Mouse (Mus musculus) CH12.LX (cell line): ENCODE measurements at regions not wholly inside any gene's neighbourhood (a gene's known extent, or its start where the extent isn't known, plus 50 kb on each side); places are given as distances from the start of the nearest gene placed in this dataset.

Experiments used
- DNase-seq: peaks from one replicate; pipeline ENCODE4 v3.0.0-alpha.2; 2013; ENCODE audit errors: extremely low read depth
- H3K27ac ChIP-seq: 2 replicates; pipeline ENCODE4 v1.5.1; 2012; ENCODE audit warnings: low read depth, mild to moderate bottlenecking, control low read depth, moderate library complexity; ENCODE audit not compliant: insufficient read depth
- H3K27me3 ChIP-seq: replicated peaks from 2 replicates; pipeline ENCODE3; 2012; ENCODE audit warnings: inconsistent platforms
- H3K36me3 ChIP-seq, 2 experiments: replicated peaks in 1 of 2; 2 replicates each; pipeline versions ENCODE3 to v1.6.1; 2012; ENCODE audit warnings: inconsistent platforms in 1 of 2, low read length in 1 of 2, mild to moderate bottlenecking in 1 of 2, mixed read lengths in 1 of 2, moderate library complexity in 1 of 2; ENCODE audit not compliant: control insufficient read depth in 1 of 2, insufficient read depth in 1 of 2
- H3K4me1 ChIP-seq, 2 experiments: 2 replicates each; pipeline ENCODE4 v1.6.1; 2012; ENCODE audit warnings: inconsistent platforms in 1 of 2, moderate library complexity in 1 of 2; ENCODE audit not compliant: insufficient read depth in 2 of 2, control insufficient read depth in 1 of 2
- H3K4me2 ChIP-seq: 2 replicates; pipeline ENCODE4 v1.6.1; 2012; ENCODE audit warnings: low read depth, mild to moderate bottlenecking, control low read depth; ENCODE audit not compliant: poor library complexity, insufficient read depth, severe bottlenecking
- H3K4me3 ChIP-seq, 3 experiments: fragments of 150-350 bp in 1 of 3; sonication (generic) in 1 of 3; replicated peaks in 1 of 3; 2 replicates each; pipeline versions ENCODE3 to v1.5.1; 2011 to 2012; ENCODE audit warnings: low read depth in 2 of 3, low read length in 2 of 3, mild to moderate bottlenecking in 2 of 3, moderate library complexity in 2 of 3, control low read depth in 1 of 3, improper control_type of control experiment in 1 of 3, inconsistent platforms in 1 of 3, mixed read lengths in 1 of 3; ENCODE audit not compliant: poor library complexity in 1 of 3
- H3K79me2 ChIP-seq: replicated peaks from 2 replicates; pipeline ENCODE4 v1.6.1; 2012; ENCODE audit warnings: mild to moderate bottlenecking, moderate library complexity; ENCODE audit not compliant: control insufficient read depth, poor library complexity, insufficient read depth, severe bottlenecking; ENCODE audit errors: extremely low read depth
- H3K9ac ChIP-seq: 2 replicates; pipeline ENCODE4 v1.6.1; 2012; ENCODE audit warnings: low read depth, mild to moderate bottlenecking, control low read depth, moderate library complexity; ENCODE audit not compliant: insufficient read depth
- H3K9me3 ChIP-seq: replicated peaks from 2 replicates; pipeline ENCODE3; 2012; ENCODE audit warnings: low read length, inconsistent platforms, mixed read lengths
- CTCF ChIP-seq, 2 experiments: IDR thresholded peaks in 1 of 2; conservative IDR thresholded peaks in 1 of 2; 2 replicates each; pipeline ENCODE4 v1.5.1; 2011 to 2012; ENCODE audit warnings: low read depth in 2 of 2, low read length in 2 of 2, improper control_type of control experiment in 1 of 2, inconsistent platforms in 1 of 2, mild to moderate bottlenecking in 1 of 2, moderate library complexity in 1 of 2
- E2F4 ChIP-seq: IDR thresholded peaks from 2 replicates; pipeline ENCODE4 v1.6.1; 2011; ENCODE audit warnings: low read depth, low read length, improper control_type of control experiment; ENCODE audit not compliant: insufficient replicate concordance
- EP300 ChIP-seq: IDR thresholded peaks from 2 replicates; pipeline ENCODE4 v1.6.1; 2011; ENCODE audit warnings: low read length, improper control_type of control experiment
- HCFC1 ChIP-seq: IDR thresholded peaks from 2 replicates; pipeline ENCODE4 v1.6.1; 2012; ENCODE audit warnings: low read depth, mild to moderate bottlenecking, inconsistent platforms, low read length, improper control_type of control experiment
- IRF4 ChIP-seq: IDR thresholded peaks from 2 replicates; pipeline ENCODE4 v1.6.1; 2014; ENCODE audit warnings: low read depth, mild to moderate bottlenecking, inconsistent platforms, low read length, improper control_type of control experiment
- JUN ChIP-seq: IDR thresholded peaks from 2 replicates; pipeline ENCODE4 v1.6.1; 2011; ENCODE audit warnings: low read depth, mild to moderate bottlenecking, low read length, improper control_type of control experiment, moderate library complexity; ENCODE audit not compliant: insufficient read depth
- JUND ChIP-seq: conservative IDR thresholded peaks from 2 replicates; pipeline ENCODE4 v1.6.1; 2011; ENCODE audit warnings: low read depth, low read length, improper control_type of control experiment
- MAFK ChIP-seq: IDR thresholded peaks from 2 replicates; pipeline ENCODE4 v1.6.1; 2011; ENCODE audit warnings: low read length, improper control_type of control experiment; ENCODE audit not compliant: insufficient replicate concordance
- MAZ ChIP-seq: IDR thresholded peaks from 2 replicates; pipeline ENCODE4 v1.6.1; 2012; ENCODE audit warnings: low read depth, mild to moderate bottlenecking, inconsistent platforms, low read length, improper control_type of control experiment, moderate library complexity
- MEF2A ChIP-seq: IDR thresholded peaks from 2 replicates; pipeline ENCODE4 v1.6.1; 2014; ENCODE audit warnings: low read depth, mild to moderate bottlenecking, inconsistent platforms, low read length, improper control_type of control experiment, borderline replicate concordance
- NELFE ChIP-seq: IDR thresholded peaks from 2 replicates; pipeline ENCODE4 v1.6.1; 2011; ENCODE audit warnings: low read depth, low read length, improper control_type of control experiment
- NRF1 ChIP-seq: IDR thresholded peaks from 2 replicates; pipeline ENCODE4 v1.6.1; 2014; ENCODE audit warnings: low read depth, mild to moderate bottlenecking, inconsistent platforms, low read length, improper control_type of control experiment, moderate library complexity
- PAX5 ChIP-seq: IDR thresholded peaks from 2 replicates; pipeline ENCODE4 v1.6.1; 2012; ENCODE audit warnings: low read length, inconsistent platforms, mixed read lengths
- POLR2A ChIP-seq: IDR thresholded peaks from 2 replicates; pipeline ENCODE4 v1.6.1; 2011; ENCODE audit warnings: low read depth, mild to moderate bottlenecking, improper control_type of control experiment, low read length
- POLR2AphosphoS2 ChIP-seq: IDR thresholded peaks from 2 replicates; pipeline ENCODE4 v1.6.1; 2011; ENCODE audit warnings: low read depth, low read length, improper control_type of control experiment
- RCOR1 ChIP-seq: conservative IDR thresholded peaks from 2 replicates; pipeline ENCODE4 v1.6.1; 2012; ENCODE audit warnings: low read depth, mild to moderate bottlenecking, inconsistent platforms, low read length, improper control_type of control experiment
- SIN3A ChIP-seq: IDR thresholded peaks from 2 replicates; pipeline ENCODE4 v1.6.1; 2012; ENCODE audit warnings: low read length, improper control_type of control experiment, inconsistent platforms
- SMC3 ChIP-seq: IDR thresholded peaks from 2 replicates; pipeline ENCODE4 v1.6.1; 2011; ENCODE audit warnings: low read depth, low read length, improper control_type of control experiment
- TBP ChIP-seq: conservative IDR thresholded peaks from 2 replicates; pipeline ENCODE4 v1.6.1; 2011; ENCODE audit warnings: low read depth, low read length, improper control_type of control experiment
- TCF12 ChIP-seq: IDR thresholded peaks from 2 replicates; pipeline ENCODE4 v1.6.1; 2014; ENCODE audit warnings: low read depth, mild to moderate bottlenecking, inconsistent platforms, low read length, improper control_type of control experiment
- ZC3H11A ChIP-seq: IDR thresholded peaks from 2 replicates; pipeline ENCODE4 v1.6.1; 2012; ENCODE audit warnings: low read depth, mild to moderate bottlenecking, inconsistent platforms, low read length, improper control_type of control experiment
- ZKSCAN1 ChIP-seq: IDR thresholded peaks from 2 replicates; pipeline ENCODE4 v1.6.1; 2012; ENCODE audit warnings: low read depth, inconsistent platforms, low read length, improper control_type of control experiment, borderline replicate concordance
- dilution Hi-C: fragments of 300-500 bp; cut with MboI; formaldehyde crosslinking; loops from 2 replicates; pipeline ENCODE4 v1.14.3; 2020; ENCODE audit warnings: low sequenced_read_pairs; ENCODE audit not compliant: extremely low pct_unique_long_range_greater_than_20kb, extremely low pct_ligation_motif_present
- in situ Hi-C: fragments of 300-500 bp; cut with MboI; formaldehyde crosslinking; loops from 3 replicates; pipeline ENCODE4 v1.14.3; 2019; ENCODE audit warnings: low sequenced_read_pairs, low pct_ligation_motif_present, low pct_unique_long_range_greater_than_20kb, mixed read lengths

- in situ Hi-C loops (no loop called here), dilution Hi-C loops (no loop called here)
- no peaks in the 10 kb centered on the region for H3K9me3 ChIP-seq
Observed at GRCm38 (mm10) chr7:136581896-136582295, 312.5 kb upstream of the Mgmt start.

DNA sequence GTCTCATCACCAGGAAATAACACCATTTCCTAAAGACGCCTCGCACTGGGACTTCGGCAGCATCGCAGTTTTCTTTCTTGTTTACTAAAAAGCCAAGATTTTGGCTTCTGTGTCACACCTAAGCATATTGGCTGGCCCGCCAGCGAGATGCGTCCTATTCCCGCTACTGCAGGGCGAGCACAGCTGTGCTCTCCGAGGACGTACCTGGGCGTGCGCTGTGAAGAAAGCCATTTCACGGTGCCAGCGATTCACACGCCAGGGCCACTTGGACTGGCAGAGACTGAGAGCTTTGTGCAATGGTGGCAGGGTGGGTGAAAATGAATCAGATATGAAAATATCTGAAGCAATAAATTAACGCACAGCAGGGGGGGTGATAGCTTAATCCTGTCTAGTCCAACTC lies 310.1 kb upstream of the Mgmt start:
- Histone ChIP-seq H3K4me2 (no peak overlapping the region), H3K9ac (no peak overlapping the region), H3K36me3 (no peaks in the 10 kb centered on the region), H3K79me2 (no peaks in the 10 kb centered on the region), H3K27me3 (peaks cover 95% of the 10 kb centered on the region), H3K9me3 (no peaks in the 10 kb centered on the region), H3K4me1 (no peaks in the 10 kb centered on the region), H3K4me3 (no peak overlapping the region), H3K27ac (no peak overlapping the region)
- no peak for TF ChIP-seq MEF2A
- TF ChIP-seq JUN, result no peak
- TF ChIP-seq HCFC1, result no peak
- TF ChIP-seq SMC3, result no peak
- no peak for TF ChIP-seq EP300
- no peak for TF ChIP-seq IRF4
- TF ChIP-seq NELFE, result no peak
- TF ChIP-seq NRF1, result no peak
- no peak for TF ChIP-seq TBP
- TF ChIP-seq JUND, result no peak
- TF ChIP-seq POLR2A, result no peak
- no peak for TF ChIP-seq MAZ
- TF ChIP-seq CTCF (conservative IDR thresholded peaks at IDR 0.05 in 1 of 2, IDR thresholded peaks at IDR 0.05 in 1 of 2; ENCODE audit: low read depth in 2 of 2, low read length in 2 of 2), result no peak
- TF ChIP-seq POLR2AphosphoS2, result no peak
- no peak for TF ChIP-seq E2F4
- TF ChIP-seq TCF12, result no peak
- TF ChIP-seq RCOR1, result no peak
- no peak for TF ChIP-seq PAX5
- TF ChIP-seq SIN3A, result no peak
- TF ChIP-seq ZKSCAN1, result no peak
- in situ Hi-C loops, result no loop called here
- DNase-seq, result no peak
- dilution Hi-C loops, result no loop called here

More at GRCm38 (mm10) chr7:136581896-136582295, 312.5 kb upstream of the Mgmt start:
- Histone ChIP-seq H3K9ac (no peak overlapping the region), H3K4me1 (no peaks in the 10 kb centered on the region), H3K27ac (no peak overlapping the region), H3K36me3 (no peaks in the 10 kb centered on the region), H3K4me2 (no peak overlapping the region), H3K4me3 (no peak overlapping the region), H3K27me3 (peaks cover 92% of the 10 kb centered on the region), H3K79me2 (no peaks in the 10 kb centered on the region)
- TF ChIP-seq JUN, result no peak
- no peak for TF ChIP-seq CTCF (conservative IDR thresholded peaks at IDR 0.05 in 1 of 2, IDR thresholded peaks at IDR 0.05 in 1 of 2; ENCODE audit: low read depth in 2 of 2, low read length in 2 of 2)
- TF ChIP-seq MAFK, result no peak
- no peak for TF ChIP-seq ZC3H11A
- no peak for DNase-seq
